Mouse (Mus musculus): ENCODE data around the gene Dio3.

DNA sequence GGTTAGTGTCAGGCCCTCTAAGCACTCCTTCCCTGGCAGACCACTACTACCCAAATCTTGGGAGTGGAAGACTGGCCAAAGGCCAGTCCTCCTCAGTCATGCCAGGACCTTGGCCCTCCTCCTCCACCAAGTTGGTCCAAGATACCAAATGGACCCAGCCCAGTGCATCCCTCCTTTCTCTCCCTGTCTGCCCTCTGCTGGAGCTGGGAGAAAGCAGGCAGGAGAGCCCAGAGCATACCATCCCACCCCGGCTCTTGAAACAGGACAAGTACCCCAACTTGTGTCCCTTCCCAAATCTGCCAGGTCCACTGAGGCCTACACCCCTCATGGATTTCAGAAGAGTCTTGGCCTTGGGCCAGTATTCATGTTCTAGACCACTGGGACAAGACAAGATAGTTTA is 2.8 kb upstream of the Dio3 start:
- TF ChIP-seq CTCF (IDR thresholded peaks at IDR 0.05; ENCODE audit: low read depth, low read length) (no peak), TAL1 (conservative IDR thresholded peaks at IDR 0.05; ENCODE audit: low read depth, low read length) (no peak), GATA1 (IDR thresholded peaks at IDR 0.05; ENCODE audit: borderline replicate concordance, low read length) (no peak), POLR2AphosphoS5 (IDR thresholded peaks at IDR 0.05; ENCODE audit: insufficient replicate concordance, low read depth, low read length) (no peak), GATA2 (IDR thresholded peaks at IDR 0.05; ENCODE audit: borderline replicate concordance, low read depth, low read length) (no peak)

All from G1E (cell line).